ENCODE assay signal across 17 mouse cellular contexts in the genomic region with DNA sequence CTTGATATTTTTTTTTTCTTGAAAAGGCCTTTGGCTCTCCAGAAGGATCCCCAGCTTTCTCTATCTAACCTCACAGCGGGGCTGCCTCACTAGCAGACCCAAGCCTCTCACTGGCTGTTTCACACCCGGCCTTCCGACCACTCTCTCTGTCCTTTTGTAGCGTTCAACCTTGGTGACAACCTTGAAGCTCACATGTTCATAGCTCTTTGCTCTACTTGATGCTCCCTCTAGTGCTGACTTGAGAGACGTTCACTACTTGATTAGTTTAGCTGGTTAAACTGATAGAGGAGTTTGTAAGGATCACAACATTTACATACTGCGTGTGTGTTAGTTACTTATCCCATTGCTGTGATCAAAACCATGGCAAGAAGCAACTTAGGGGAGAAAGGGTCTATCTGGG. TPM values are rescaled to one million over a fixed set of nuclear protein-coding genes. Genes with fewer than 3 reads are reported as not detected.
DNase-seq lines count a peak whose midpoint lies in the region; ATAC-seq and TF ChIP-seq lines count a peak whose summit lies in the region.
"Had no signal": no experiment of that assay in that cellular context is flagged by ENCODE, and none has a peak within 500 bp of the region (broad histone marks: within the 10 kb centered on the region; RNA-seq: fewer than 3 reads in every experiment).

No protein-coding gene starts in this region.

- DNase-seq in heart, embryonic 10.5 days (ENCODE audit: low spot score): no peak
- DNase-seq in heart, postnatal 14 days: no peak
- peak; percentile 13 for DNase-seq in kidney, adult 2 months
- no peak for DNase-seq in kidney, postnatal 10 days
- no peak for DNase-seq in lung, postnatal 0 days (ENCODE audit: low spot score)
- DNase-seq in lung, adult 18-20 months: no peak
- DNase-seq in stomach, postnatal 0 days (ENCODE audit: low spot score): no peak
- DNase-seq: adrenal gland, postnatal 10 days; cerebellum, adult 11-12 months; cerebellum, postnatal 14 days; embryo, embryonic 11 days; kidney, adult 11 months; kidney, postnatal 4 days had no signal

- WGBS in heart, embryonic 10.5 days: 55% methylated on average over 6 of the region's 6 CpGs
- 60% methylated on average over 6 of the region's 6 CpGs for WGBS in kidney, adult 2 months
- WGBS in lung, postnatal 0 days: 65% methylated on average over 6 of the region's 6 CpGs
- 68% methylated on average over 6 of the region's 6 CpGs for WGBS in stomach, postnatal 0 days

- H3K36me3 ChIP-seq in heart, embryonic 10.5 days: 0 out of 2 replicates have a peak, but pooled peaks cover 2% of the 10 kb centered on the region
- H3K36me3 ChIP-seq in kidney, adult 2 months (ENCODE audit: control insufficient read depth, insufficient read depth, low read length): no peaks in the 10 kb centered on the region
- no peaks in the 10 kb centered on the region for H3K36me3 ChIP-seq in lung, postnatal 0 days (ENCODE audit: insufficient read depth, low read length)
- no peaks in the 10 kb centered on the region for H3K36me3 ChIP-seq in stomach, postnatal 0 days (ENCODE audit: control insufficient read depth, insufficient read depth, low read length)
- H3K36me3 ChIP-seq: forebrain, embryonic 15.5 days; liver, embryonic 15.5 days had no signal

- H3K27me3 ChIP-seq in heart, embryonic 10.5 days (ENCODE audit: insufficient read depth, poor library complexity, severe bottlenecking): no peaks in the 10 kb centered on the region
- no peaks in the 10 kb centered on the region for H3K27me3 ChIP-seq in kidney, adult 2 months (replicated peaks; ENCODE audit: control insufficient read depth, insufficient read depth, low read length)
- H3K27me3 ChIP-seq in lung, postnatal 0 days (replicated peaks; ENCODE audit: insufficient read depth, low read length): no peaks in the 10 kb centered on the region
- no peaks in the 10 kb centered on the region for H3K27me3 ChIP-seq in stomach, postnatal 0 days (ENCODE audit: control insufficient read depth, insufficient read depth, low read length)
- H3K27me3 ChIP-seq: forebrain, embryonic 15.5 days; liver, embryonic 15.5 days had no signal

- H3K4me1 ChIP-seq in heart, embryonic 10.5 days: no peaks in the 10 kb centered on the region
- H3K4me1 ChIP-seq in kidney, adult 2 months (ENCODE audit: control insufficient read depth, insufficient read depth, low read length): no peaks in the 10 kb centered on the region
- no peaks in the 10 kb centered on the region for H3K4me1 ChIP-seq in lung, postnatal 0 days (ENCODE audit: insufficient read depth, low read depth, low read length)
- H3K4me1 ChIP-seq in stomach, postnatal 0 days (replicated peaks; ENCODE audit: control insufficient read depth, insufficient read depth): no peaks in the 10 kb centered on the region
- H3K4me1 ChIP-seq: forebrain, embryonic 15.5 days; liver, embryonic 15.5 days had no signal

- H3K4me2 ChIP-seq in lung, postnatal 0 days (replicated peaks; ENCODE audit: low read depth, low read length): no peak overlapping the region
- H3K4me2 ChIP-seq in stomach, postnatal 0 days (replicated peaks; ENCODE audit: low read depth): no peak overlapping the region
- H3K4me2 ChIP-seq: forebrain, embryonic 15.5 days; hindbrain, embryonic 14.5 days; liver, embryonic 15.5 days had no signal

- no peak for ATAC-seq in lung, postnatal 0 days
- ATAC-seq in stomach, postnatal 0 days (ENCODE audit: low FRiP score, low TSS enrichment): no peak
- no peak for ATAC-seq in activated CD4-positive, CD25-positive, alpha-beta regulatory T cell, adult 4 months
- ATAC-seq: forebrain, embryonic 15.5 days had no signal

- TF ChIP-seq CTCF in kidney, adult 2 months (conservative IDR thresholded peaks at IDR 0.05; ENCODE audit: insufficient read depth, insufficient read length, low read depth, low read length): no peak
- TF ChIP-seq CTCF in lung, postnatal 0 days (IDR thresholded peaks at IDR 0.05): peak; percentile 40
- TF ChIP-seq CTCF in stomach, postnatal 0 days (IDR thresholded peaks at IDR 0.05; ENCODE audit: low read depth): peak; percentile 54

- no peak overlapping the region for H3K9ac ChIP-seq in lung, postnatal 0 days (replicated peaks; ENCODE audit: low read depth)
- no peak overlapping the region for H3K9ac ChIP-seq in stomach, postnatal 0 days (ENCODE audit: low read length)
- H3K9ac ChIP-seq: forebrain, embryonic 15.5 days; hindbrain, embryonic 14.5 days; liver, embryonic 15.5 days had no signal

- no peak for TF ChIP-seq EP300 in lung, postnatal 0 days (IDR thresholded peaks at IDR 0.05)
- TF ChIP-seq EP300 in stomach, postnatal 0 days (optimal IDR thresholded peaks at IDR 0.05): no peak

- peak overlapping the region; percentile 52; the same call in 1 of the 2 replicates for H3K27ac ChIP-seq in heart, embryonic 10.5 days
- no peak overlapping the region for H3K27ac ChIP-seq in kidney, adult 2 months (ENCODE audit: insufficient read depth, low read depth, low read length)
- H3K27ac ChIP-seq in lung, postnatal 0 days (ENCODE audit: low read length): no peak overlapping the region
- no peak overlapping the region for H3K27ac ChIP-seq in stomach, postnatal 0 days (replicated peaks)
- H3K27ac ChIP-seq: forebrain, embryonic 15.5 days; hindbrain, embryonic 14.5 days; liver, embryonic 15.5 days had no signal

- H3K4me3 ChIP-seq in heart, embryonic 10.5 days: no peak overlapping the region
- no peak overlapping the region for H3K4me3 ChIP-seq in kidney, adult 2 months (ENCODE audit: insufficient read depth, low read depth, low read length)
- H3K4me3 ChIP-seq in lung, postnatal 0 days (ENCODE audit: low read depth, low read length): no peak overlapping the region
- H3K4me3 ChIP-seq in stomach, postnatal 0 days (ENCODE audit: low read depth, low read length): no peak overlapping the region
- H3K4me3 ChIP-seq: forebrain, embryonic 15.5 days; liver, embryonic 15.5 days had no signal

- intact Hi-C loops in heart, postnatal 14 days (cut with DNase I): no loop called here

- 0 out of 2 replicates have a peak, but pooled peaks cover 4% of the 10 kb centered on the region for H3K9me3 ChIP-seq in heart, embryonic 10.5 days
- H3K9me3 ChIP-seq in lung, postnatal 0 days (ENCODE audit: low read length): no peaks in the 10 kb centered on the region
- no peaks in the 10 kb centered on the region for H3K9me3 ChIP-seq in stomach, postnatal 0 days (ENCODE audit: control insufficient read depth, low read length)
- H3K9me3 ChIP-seq: forebrain, embryonic 15.5 days; liver, embryonic 15.5 days had no signal

- TF ChIP-seq POLR2A in kidney, adult 2 months (IDR thresholded peaks at IDR 0.05; ENCODE audit: low read depth, low read length): no peak

RNA-seq across cellular contexts. Expression of a gene that starts 18.5 kb away (rescaled TPM):
- 11.2 and 25.6 TPM in 2 replicates for polyA plus RNA-seq in heart, embryonic 10.5 days (2016; fragmentation: Nextera tagmentation; extraction: Ambion mirVana)
- total RNA-seq in heart, postnatal 14 days (2021): 100 to 1,000 TPM; 223 to 229 TPM
- polyA plus RNA-seq in kidney, adult 2 months (2012; rRNA removed): 4.1 and 5.3 TPM in 2 replicates
- polyA plus RNA-seq in lung, postnatal 0 days (2015; fragmentation: Nextera tagmentation; extraction: Ambion mirVana): 2.0 and 2.4 TPM in 2 replicates
- polyA plus RNA-seq in stomach, postnatal 0 days (2015; fragmentation: Nextera tagmentation; extraction: Ambion mirVana): 4.6 and 5.8 TPM in 2 replicates
- polyA plus RNA-seq in activated CD4-positive, CD25-positive, alpha-beta regulatory T cell, adult 4 months (2017; shearing (Covaris generic)): not detected

RNA-seq across cellular contexts. Expression of a gene that starts 35.8 kb away (rescaled TPM):
- polyA plus RNA-seq in heart, embryonic 10.5 days (2016; fragmentation: Nextera tagmentation; extraction: Ambion mirVana): 100 and 105 TPM in 2 replicates
- total RNA-seq in heart, postnatal 14 days (2021): 10 to 100 TPM; 38.6 to 39.4 TPM
- polyA plus RNA-seq in kidney, adult 2 months (2012; rRNA removed): 11.4 and 16.5 TPM in 2 replicates
- polyA plus RNA-seq in lung, postnatal 0 days (2015; fragmentation: Nextera tagmentation; extraction: Ambion mirVana): 53.5 and 53.6 TPM in 2 replicates
- polyA plus RNA-seq in stomach, postnatal 0 days (2015; fragmentation: Nextera tagmentation; extraction: Ambion mirVana): 79.5 and 80.7 TPM in 2 replicates
- 10 to 100 TPM; 12.4 to 14.3 TPM for polyA plus RNA-seq in activated CD4-positive, CD25-positive, alpha-beta regulatory T cell, adult 4 months (2017; shearing (Covaris generic))
